Mouse (Mus musculus) urinary bladder, postnatal 14 days (tissue): Measurements from ENCODE around the gene Ppp1r10.
"Not testable (repeated sequence)": the region's sequence is repeated elsewhere in the genome, so short reads cannot be mapped to it uniquely, and the experiment has no call there.

ENCODE experiments used
- DNase-seq: peaks from one replicate; pipeline ENCODE4 v3.0.0; 2021; ENCODE audit warnings: low spot score

The Ppp1r10 gene

DNA sequence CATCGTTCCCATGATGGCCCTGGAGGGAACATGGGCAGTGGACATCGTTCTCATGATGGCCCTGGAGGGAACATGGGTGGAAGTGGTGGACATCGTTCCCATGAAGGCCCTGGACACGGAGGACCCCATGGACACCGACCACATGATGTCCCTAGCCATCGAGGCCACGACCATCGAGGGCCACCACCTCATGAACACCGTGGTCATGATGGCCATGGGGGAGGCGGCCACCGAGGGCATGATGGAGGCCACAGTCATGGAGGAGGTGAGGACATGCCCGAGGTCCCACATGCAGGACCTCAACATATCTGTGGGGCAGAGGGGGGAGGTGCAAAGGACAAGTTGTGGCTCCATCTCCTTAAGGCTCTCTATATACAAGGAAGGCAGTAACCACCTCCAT is 14.4 kb downstream of the Ppp1r10 start:
- no peak for DNase-seq

DNA sequence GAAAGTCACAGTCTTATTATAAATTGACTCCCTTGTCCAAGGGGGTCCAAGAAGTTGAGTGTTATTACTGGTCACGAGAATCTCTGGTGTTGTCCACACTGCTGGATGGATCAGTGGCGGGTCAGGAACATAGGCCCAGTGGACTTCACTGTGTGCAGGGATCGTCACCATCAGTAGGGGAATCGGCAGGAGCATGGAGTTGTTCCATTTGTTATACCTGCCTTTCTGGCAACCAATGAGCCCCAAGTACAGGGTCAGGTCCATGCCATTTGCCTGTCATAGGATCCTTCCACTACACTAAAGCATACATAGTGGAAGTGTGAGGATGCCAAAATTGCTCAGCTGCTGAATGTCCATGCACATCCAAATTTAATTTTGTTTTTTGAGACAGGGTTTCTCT is 16.4 kb downstream of the Ppp1r10 start:
- DNase-seq: no peak

DNA sequence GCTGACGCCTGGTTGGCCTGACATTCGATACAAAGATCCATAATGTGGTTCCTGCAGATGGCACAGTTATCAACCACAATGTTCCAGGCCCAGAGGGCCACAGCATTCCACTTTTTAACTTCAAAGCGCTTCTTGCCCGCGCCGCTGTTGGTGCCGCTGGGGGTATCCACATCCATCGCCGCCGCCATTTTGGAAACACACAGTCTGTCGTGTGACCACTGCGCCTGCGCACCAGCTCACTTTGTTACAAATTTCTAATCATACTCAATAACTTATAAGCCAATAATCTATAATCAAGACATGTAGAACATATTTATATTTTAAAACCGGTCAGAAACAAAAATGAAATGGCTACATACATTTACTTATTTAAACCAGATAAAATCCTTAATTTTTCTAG is 19.5 kb downstream of the Ppp1r10 start:
- DNase-seq: not testable (repeated sequence)

DNA sequence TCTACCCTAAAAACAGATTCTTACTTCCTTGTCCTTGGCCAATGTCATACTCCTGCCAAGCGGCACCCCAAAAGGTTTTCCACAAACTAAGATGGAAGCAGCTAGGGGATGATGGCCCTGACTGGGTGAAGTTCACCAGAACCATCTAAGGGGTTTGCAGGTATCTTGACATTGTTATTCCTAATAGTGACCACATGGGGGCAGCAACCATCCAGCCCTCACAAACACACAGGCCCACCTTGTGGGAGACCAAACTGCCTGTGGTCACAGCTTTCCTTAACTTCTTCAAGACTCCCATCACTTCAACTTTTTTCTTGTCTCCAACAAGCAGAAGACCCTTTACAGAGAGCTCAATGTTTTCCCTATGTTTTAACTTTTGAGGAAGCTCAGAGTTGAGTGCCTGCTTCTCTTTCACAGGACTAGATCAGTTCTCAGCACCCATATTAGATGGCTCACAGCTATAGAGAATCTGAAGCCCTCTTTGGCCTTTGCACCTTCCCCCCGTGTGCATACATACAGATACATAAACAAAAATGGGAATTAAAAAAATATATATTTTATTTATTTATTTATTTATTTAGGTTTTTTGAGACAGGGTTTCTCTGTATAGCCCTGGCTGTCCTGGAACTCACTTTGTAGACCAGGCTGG is 21.6 kb downstream of the Ppp1r10 start:
- DNase-seq: no peak

DNA sequence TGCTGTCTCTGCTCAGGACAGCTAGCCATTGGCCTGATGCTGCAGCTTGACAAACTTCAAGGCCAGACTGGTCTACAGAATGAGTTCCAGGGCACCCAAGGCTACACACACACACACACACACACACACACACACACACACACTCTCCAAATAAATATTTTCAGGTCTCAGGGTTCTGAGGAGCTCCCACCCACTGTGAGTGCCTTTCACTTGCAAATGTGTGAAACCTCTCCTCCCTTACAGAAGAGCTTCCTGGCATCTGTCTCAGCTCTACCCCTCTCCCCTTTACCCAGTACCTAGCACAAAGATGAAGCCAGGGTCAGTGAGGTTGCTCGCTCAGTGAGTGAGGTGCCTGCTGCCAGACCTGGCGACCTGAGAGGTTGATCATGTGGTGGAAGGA is 22.9 kb downstream of the Ppp1r10 start:
- DNase-seq: no peak

DNA sequence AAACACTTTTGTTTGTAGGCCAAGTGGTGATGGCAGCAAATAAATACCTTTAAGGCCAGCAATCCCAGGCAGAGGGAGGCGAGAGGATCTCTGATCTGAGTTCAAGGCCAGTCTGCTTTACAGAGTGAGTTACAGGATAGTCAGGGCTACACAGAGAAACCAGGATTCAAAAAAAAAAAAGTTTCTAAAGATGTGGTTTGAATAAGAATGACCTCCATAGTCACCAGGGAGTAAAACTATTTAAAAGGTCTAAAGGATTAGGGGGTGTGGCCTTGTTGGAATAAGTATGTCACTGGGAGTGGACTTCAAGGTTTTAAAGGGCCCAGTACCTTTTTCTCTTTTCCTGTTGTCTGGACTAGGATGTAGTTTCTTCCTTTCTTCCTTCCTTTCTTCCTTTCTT is 23.7 kb downstream of the Ppp1r10 start:
- DNase-seq: no peak

DNA sequence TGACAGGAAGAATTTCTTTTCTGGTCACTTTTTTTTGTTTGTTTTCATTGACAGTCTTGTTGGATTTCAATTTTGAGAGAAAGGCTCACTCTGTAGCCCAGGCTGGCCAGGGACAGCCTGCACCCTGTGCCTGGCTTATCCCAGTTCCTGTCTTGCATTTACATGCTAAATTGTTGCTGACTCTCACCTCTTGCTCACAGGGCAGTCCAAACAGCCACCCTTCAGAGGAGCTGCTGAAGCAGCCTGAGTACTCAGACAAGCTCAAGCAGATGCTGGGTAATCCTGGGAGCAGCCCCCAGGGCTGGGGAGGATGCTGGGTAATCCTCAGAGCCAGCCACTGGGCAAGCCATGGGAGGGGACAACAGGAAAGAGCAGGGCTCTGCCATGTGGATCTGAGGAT is 34.7 kb downstream of the Ppp1r10 start:
- DNase-seq: not testable (repeated sequence)

DNA sequence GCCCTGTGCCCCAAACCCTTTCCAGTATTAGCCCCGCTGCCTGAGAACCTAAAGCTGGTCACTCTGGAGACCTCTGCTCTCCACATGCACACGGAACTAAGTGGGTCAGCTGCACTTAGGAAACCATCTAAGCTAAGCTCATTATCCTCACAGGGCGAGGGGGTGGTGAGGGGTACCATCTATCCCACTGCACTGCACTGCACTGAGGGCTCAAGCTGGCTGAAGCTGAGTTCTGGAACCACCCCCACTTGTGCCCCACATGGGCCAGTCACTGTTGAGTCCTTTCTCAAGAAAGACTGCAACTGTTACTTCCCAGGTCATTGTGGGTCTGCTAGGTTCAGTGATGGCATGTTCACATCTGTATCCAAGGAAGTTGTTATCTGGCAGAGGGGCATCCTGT is 36.3 kb downstream of the Ppp1r10 start:
- DNase-seq: not testable (repeated sequence)

DNA sequence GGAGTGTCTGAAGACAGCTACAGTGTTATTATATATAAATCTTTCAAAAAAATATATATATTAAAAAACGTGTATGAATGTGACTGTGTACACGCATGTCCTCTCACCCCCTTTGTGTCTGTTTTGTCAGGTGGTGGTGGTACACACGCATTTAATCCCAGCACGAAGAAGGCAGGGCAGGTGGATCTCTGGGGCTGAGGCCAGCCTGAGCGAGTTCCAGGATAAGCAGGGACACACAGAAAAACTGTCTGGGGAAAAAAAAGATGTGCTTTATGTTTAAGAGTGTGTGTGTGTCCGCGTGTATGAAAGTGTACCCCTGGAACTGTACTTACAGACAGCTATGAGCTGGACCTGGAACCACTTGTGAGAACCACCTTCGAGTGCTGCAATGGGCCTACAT is 38.4 kb downstream of the Ppp1r10 start:
- no peak for DNase-seq

DNA sequence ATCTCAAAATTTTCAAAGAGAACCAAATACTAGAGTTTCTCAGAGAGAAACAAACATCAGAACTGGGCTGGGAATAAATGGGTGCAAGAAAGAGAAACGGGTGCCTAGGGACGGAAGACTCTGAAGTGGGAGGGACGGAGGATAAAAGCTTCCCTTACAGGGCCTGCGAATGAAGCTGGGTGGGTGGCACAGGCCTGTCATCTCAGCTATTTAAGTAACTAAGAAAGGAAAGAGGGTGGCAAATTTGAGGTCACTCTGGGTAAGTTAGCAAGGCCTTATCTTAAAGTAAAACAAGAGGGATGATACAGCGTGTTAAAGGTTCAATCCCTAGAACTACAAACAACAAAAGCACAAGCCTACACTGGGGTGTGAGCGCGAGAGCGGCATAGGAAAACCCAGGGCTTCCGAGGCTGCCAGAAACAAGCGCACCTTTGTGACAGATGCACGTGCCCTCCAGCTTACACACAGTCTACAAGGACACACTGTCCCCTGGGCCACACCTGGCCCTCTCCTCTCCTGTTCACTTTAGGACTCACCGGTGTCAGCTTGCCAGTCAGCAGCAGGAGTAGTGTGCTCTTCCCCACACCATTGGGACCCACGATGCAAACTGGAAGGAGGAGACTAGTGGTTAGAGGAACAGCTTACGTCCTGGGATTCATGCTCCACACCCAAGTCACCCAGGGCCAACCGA is 42.4 kb downstream of the Ppp1r10 start:
- no peak for DNase-seq

DNA sequence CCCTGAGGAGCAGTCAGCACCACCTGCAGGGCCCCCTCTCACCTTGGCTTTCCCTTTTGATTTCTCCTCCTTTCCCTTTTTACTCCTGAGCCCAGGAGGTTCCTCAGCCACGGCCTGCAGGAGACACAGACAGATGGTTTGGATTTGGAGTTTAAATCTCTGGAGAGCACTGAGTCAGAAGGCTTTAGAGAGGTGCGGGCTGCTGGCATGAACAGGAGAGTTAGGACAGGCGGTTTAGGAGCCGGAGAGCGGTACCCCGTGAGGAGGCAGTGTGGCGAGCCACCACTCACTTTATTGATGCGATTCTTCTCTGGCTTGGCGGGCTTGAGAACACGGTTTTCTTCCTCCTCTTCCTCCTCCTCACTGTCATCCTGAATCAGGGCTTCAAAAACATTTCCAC is 47.0 kb downstream of the Ppp1r10 start:
- no peak for DNase-seq

DNA sequence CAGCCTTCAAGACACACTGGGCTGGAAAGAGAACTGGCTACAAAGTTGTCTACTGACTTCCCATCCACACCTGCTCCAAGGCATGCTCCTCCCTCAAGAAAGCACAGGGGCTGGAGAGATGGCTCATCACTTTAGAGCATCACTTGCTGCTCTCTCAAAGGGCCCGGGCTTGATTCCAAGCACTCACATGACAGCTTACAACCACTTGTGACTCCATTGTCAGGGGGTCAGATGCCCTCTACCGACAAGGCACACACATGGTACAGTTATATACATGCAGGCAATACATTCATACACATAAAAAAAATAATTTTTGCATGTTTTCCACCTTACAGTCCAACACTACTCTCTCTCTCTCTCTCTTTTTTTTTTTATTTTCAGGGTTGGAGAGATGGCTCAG is 51.4 kb downstream of the Ppp1r10 start:
- DNase-seq: no peak

DNA sequence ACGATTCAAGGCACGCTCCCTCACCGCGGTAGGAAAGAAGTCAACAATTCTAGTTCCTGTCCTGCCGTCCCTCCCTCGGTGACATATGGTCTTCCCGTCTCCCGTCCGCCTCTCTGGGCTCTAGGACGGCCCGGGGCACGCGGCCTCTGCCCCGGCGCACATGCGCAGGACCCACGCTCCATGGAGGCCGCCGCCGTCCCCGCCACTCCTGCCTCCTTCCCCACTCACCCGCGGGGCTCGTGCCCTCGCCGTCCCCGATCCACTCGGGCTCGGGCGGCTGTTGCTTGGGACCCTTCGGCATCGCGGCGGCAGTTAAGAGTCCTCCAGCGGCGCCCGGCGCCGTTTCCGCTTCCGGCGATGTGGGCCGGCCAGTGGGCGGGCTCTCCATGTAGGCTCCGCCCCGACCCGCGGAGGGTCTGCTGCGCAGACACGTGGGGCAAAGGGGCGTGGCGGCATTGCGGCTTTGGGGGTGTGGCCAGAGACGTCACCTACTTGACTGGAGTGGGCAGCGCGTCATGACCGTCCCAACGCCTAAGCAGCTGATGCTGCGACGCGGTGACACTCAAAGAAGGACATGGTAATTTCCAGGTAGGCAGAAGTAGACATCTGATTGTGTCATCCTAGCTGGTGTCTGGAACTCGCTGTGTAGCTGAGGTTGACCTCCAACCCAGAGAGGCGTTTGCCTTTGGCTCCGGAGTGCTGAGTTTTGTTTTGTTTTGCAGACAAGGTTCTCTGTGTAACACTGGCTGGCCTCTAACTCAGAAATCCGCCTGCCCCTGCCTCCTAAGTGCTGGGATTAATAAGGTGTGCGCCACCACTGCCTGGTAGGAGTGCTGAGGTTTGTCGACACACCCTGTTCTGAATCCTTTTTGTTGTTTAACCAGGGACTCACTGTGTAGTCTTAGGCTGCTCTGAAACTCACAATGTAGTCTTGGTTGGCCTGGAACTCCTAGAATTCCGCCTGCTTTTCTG is 53.5 kb downstream of the Ppp1r10 start, which contains the start of gene Abcf1:
Gene Abcf1 (minus strand): TSS at position 344 of the 972 bp plus-strand sequence.
- DNase-seq: peak; percentile 99

DNA sequence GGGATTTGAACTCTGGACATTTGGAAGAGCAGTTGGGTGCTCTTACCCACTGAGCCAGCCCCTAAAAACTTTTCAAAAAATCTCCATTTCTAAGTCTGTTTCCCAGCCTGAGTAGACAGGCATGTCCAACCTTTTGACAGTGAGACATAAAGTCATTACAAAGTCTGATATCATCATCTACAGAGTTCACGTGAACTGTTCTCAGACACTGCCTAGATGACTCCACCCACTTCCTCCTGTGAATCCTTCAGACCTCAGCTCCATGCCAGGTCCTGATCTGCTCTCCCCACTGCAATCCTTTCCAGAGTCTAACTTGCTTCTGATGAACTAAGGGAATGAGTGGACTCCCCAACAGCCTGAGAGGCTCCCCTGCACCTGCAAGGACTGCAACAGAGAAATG is 55.9 kb downstream of the Ppp1r10 start:
- no peak for DNase-seq

DNA sequence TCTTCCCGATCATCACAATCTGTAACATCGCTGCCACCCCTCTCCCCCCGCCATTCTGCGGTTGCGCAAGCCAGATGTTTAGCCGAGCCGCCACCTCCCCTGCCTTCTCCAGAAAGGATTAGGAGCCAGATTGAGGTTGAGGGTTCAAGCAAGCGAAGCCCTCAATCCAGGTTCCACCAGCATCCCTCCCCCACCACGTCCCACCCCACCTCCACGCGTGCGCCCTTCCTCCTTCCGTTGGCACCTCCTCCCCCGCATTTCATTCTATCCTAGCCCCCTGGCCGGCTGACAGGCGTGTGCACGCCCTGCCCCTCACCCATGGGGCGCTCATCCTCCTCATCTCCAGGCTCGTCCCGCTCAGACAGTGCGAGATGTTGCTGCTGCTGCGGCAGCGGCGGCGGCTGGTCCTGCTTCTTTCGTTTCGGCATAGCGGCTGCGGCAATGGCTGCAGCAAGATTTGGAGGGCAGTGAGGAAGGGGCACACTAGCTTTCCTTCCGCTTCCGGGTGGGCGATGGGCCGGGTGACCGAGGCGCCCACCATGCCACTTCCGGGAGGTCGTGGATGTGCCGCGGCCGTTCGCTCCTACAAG is 62.7 kb downstream of the Ppp1r10 start:
- DNase-seq: peak; percentile 44

DNA sequence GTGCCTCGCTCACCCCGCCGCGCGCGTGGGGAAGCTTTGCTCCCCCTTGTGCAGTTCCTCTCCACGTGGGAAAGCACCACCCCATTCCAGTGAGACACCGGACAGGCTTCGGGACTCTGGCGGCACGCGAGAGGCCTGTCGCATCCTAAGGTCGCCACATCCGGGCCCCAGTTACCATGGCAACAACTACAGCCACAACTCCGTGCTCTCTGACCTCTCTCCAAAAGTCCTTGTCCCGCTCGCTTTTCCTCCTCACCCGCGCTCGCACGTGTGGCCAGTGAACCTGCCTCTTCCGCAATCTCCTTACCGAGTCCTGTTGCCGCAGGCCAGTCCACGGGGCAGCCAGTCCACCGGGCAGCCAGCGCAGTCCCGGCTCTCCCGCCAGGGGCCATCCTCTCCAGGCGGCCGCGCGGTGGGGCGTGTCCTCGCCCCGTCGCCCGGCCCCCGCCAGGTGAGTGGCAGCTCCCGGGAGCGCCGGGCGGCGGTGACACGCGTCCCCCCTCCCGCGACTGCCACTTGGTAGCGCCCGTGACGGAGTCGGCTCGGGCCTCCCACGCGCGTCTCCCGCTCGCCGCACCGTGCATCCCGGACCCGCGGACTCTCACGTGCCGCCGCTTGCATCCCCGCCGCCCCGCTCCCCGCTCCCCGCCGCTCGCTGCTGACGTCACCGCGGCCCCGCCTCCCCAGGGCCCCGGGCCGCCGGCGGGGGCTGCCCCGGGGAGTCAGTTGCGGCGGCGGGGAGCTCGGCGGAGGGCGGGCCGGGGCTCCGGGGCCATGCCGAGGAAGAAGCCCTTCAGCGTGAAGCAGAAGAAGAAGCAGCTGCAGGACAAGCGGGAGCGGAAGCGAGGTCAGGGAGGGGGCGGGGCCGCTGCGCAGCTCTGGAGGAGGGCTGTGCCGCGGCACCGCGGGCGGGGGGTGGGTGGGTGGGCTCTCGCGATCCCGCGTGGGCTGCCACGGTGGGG is 63.4 kb downstream of the Ppp1r10 start, which contains the start of the genes Gnl1 and Prr3:
Gene Gnl1 (plus strand): TSS at position 451 of the 962 bp plus-strand sequence.
Gene Prr3 (minus strand): TSS at position 836 of the 962 bp plus-strand sequence.
- DNase-seq: peak; percentile 91

DNA sequence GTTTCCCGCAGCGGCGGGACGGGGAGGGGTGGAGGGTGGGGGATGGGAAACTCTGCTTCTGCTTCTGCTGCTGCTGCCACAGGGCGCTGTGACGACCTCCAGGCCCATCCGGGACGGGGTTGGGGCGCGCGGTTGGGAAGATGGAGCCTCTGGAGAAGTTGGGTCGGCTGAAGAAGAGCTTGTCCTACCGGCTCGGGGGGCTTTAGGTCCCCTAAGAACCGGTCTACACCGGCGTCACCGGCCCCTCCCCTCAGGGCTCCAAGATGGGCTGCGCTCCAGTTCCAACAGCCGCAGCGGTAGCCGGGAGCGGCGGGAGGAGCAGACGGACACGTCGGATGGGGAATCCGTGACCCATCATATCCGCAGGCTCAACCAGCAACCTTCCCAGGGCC is 64.1 kb downstream of the Ppp1r10 start:
- peak; percentile 58 for DNase-seq

DNA sequence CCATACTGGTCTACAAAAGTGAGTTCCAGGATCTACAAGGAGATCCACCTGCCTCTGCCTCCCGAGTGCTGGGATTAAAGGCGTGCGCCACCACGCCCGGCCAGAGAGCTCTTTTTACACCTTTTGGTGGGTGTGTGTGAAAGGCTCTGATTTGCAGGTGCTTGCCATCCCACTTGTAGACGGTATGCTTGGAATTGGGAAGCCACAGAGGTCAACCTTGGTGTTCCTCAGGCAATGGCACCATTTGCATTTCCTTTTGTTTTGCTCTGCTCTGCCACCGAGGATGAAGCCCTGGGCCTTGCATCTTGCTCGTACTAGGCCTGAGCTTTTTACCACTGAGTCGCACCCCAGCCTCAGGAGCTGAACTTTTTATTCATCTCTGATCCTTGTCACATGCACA is 65.5 kb downstream of the Ppp1r10 start:
- no peak for DNase-seq
